Mouse (Mus musculus) E14TG2a.4 (cell line): ENCODE measurements at regions not wholly inside any gene's neighbourhood (a gene's known extent, or its start where the extent isn't known, plus 50 kb on each side); places are given as distances from the start of the nearest gene placed in this dataset.

Experiments used
- H3K27me3 ChIP-seq: 2 replicates; pipeline ENCODE4 v1.6.1; 2014; ENCODE audit warnings: low read length, control low read depth; ENCODE audit not compliant: insufficient read depth
- H3K36me3 ChIP-seq: 2 replicates; pipeline ENCODE4 v1.6.1; 2014; ENCODE audit warnings: low read length, control low read depth; ENCODE audit not compliant: insufficient read depth
- H3K4me1 ChIP-seq: replicated peaks from 2 replicates; pipeline ENCODE4 v1.6.1; 2014; ENCODE audit warnings: low read depth, low read length, control low read depth
- H3K4me3 ChIP-seq: replicated peaks from 2 replicates; pipeline ENCODE4 v1.5.1; 2014; ENCODE audit warnings: mild to moderate bottlenecking, low read length
- H3K9me3 ChIP-seq: 2 replicates; pipeline ENCODE4 v1.6.1; 2014; ENCODE audit warnings: low read length, control low read depth
- CTCF ChIP-seq: conservative IDR thresholded peaks from 2 replicates; pipeline ENCODE4 v1.5.1; 2014; ENCODE audit warnings: low read length
- NANOG ChIP-seq: IDR thresholded peaks from 2 replicates; pipeline ENCODE4 v1.6.1; 2014; ENCODE audit warnings: borderline replicate concordance, low read length, mixed read lengths
- POU5F1 ChIP-seq: IDR thresholded peaks from 2 replicates; pipeline ENCODE4 v1.6.1; 2014; ENCODE audit warnings: low read length, borderline replicate concordance

GRCm38 (mm10) chr1:167936726-167937125, 247.7 kb downstream of the Lmx1a start:
- Histone ChIP-seq H3K9me3 (no peaks in the 10 kb centered on the region), H3K4me3 (no peak overlapping the region), H3K4me1 (peaks cover 21% of the 10 kb centered on the region), H3K27me3 (peaks cover 26% of the 10 kb centered on the region), H3K36me3 (no peaks in the 10 kb centered on the region)
- TF ChIP-seq POU5F1 (no peak), NANOG (no peak), CTCF (no peak)

- TF ChIP-seq NANOG, result no peak
- TF ChIP-seq CTCF, result no peak
- no peak for TF ChIP-seq POU5F1
- H3K36me3 ChIP-seq, result no peaks in the 10 kb centered on the region
- peaks cover 21% of the 10 kb centered on the region for H3K4me1 ChIP-seq
- H3K9me3 ChIP-seq, result no peaks in the 10 kb centered on the region
- peaks cover 26% of the 10 kb centered on the region for H3K27me3 ChIP-seq
- H3K4me3 ChIP-seq, result no peak overlapping the region
Observed at GRCm38 (mm10) chr1:167938176-167938575, 249.1 kb downstream of the Lmx1a start.

- peaks cover 21% of the 10 kb centered on the region for H3K4me1 ChIP-seq
- H3K27me3 ChIP-seq, result peaks cover 1% of the 10 kb centered on the region
- no peak for TF ChIP-seq POU5F1
- TF ChIP-seq NANOG, result no peak
- TF ChIP-seq CTCF, result peak; percentile 69
- no peaks in the 10 kb centered on the region for H3K36me3 ChIP-seq
- no peaks in the 10 kb centered on the region for H3K9me3 ChIP-seq
- H3K4me3 ChIP-seq, result no peak overlapping the region
Observed at GRCm38 (mm10) chr1:167942037-167942470, 253.0 kb downstream of the Lmx1a start.

GRCm38 (mm10) chr1:167943121-167943520, 254.1 kb downstream of the Lmx1a start:
- no peaks in the 10 kb centered on the region for H3K27me3 ChIP-seq
- no peaks in the 10 kb centered on the region for H3K36me3 ChIP-seq
- H3K4me3 ChIP-seq, result no peak overlapping the region
- no peaks in the 10 kb centered on the region for H3K9me3 ChIP-seq
- H3K4me1 ChIP-seq, result peaks cover 13% of the 10 kb centered on the region
- TF ChIP-seq NANOG, result no peak
- TF ChIP-seq CTCF, result no peak
- no peak for TF ChIP-seq POU5F1

- TF ChIP-seq NANOG, result no peak
- TF ChIP-seq POU5F1, result no peak
- no peak for TF ChIP-seq CTCF
- H3K9me3 ChIP-seq, result no peaks in the 10 kb centered on the region
- no peaks in the 10 kb centered on the region for H3K27me3 ChIP-seq
- no peak overlapping the region for H3K4me3 ChIP-seq
- no peaks in the 10 kb centered on the region for H3K4me1 ChIP-seq
- H3K36me3 ChIP-seq, result no peaks in the 10 kb centered on the region
Observed at GRCm38 (mm10) chr1:167945615-167946252, 256.7 kb downstream of the Lmx1a start.

GRCm38 (mm10) chr1:167947866-167948265, 258.8 kb downstream of the Lmx1a start:
- H3K9me3 ChIP-seq, result peaks cover 6% of the 10 kb centered on the region; the same call in 1 of the 2 replicates
- no peaks in the 10 kb centered on the region for H3K27me3 ChIP-seq
- TF ChIP-seq POU5F1 (no peak), CTCF (no peak), NANOG (no peak)
- H3K4me3 ChIP-seq, result no peak overlapping the region
- no peaks in the 10 kb centered on the region for H3K36me3 ChIP-seq
- H3K4me1 ChIP-seq, result no peaks in the 10 kb centered on the region

GRCm38 (mm10) chr1:167951717-167952116, 262.7 kb downstream of the Lmx1a start:
- TF ChIP-seq POU5F1 (no peak), NANOG (no peak), CTCF (no peak)
- no peaks in the 10 kb centered on the region for H3K27me3 ChIP-seq
- peaks cover 6% of the 10 kb centered on the region; the same call in 1 of the 2 replicates for H3K9me3 ChIP-seq
- no peaks in the 10 kb centered on the region for H3K36me3 ChIP-seq
- no peak overlapping the region for H3K4me3 ChIP-seq
- H3K4me1 ChIP-seq, result no peaks in the 10 kb centered on the region

- Histone ChIP-seq H3K27me3 (no peaks in the 10 kb centered on the region), H3K9me3 (no peaks in the 10 kb centered on the region), H3K4me1 (no peaks in the 10 kb centered on the region), H3K4me3 (no peak overlapping the region), H3K36me3 (no peaks in the 10 kb centered on the region)
- TF ChIP-seq POU5F1 (no peak), CTCF (no peak), NANOG (no peak)
Observed at GRCm38 (mm10) chr1:167958531-167958930, 269.5 kb downstream of the Lmx1a start.

GRCm38 (mm10) chr1:167969545-167969944, 280.5 kb downstream of the Lmx1a start:
- Histone ChIP-seq H3K27me3 (no peaks in the 10 kb centered on the region), H3K4me1 (peaks cover 13% of the 10 kb centered on the region), H3K9me3 (no peaks in the 10 kb centered on the region), H3K36me3 (no peaks in the 10 kb centered on the region), H3K4me3 (no peak overlapping the region)
- no peak for TF ChIP-seq POU5F1
- no peak for TF ChIP-seq CTCF
- TF ChIP-seq NANOG, result no peak
